Mouse (Mus musculus): Measurements from ENCODE around the gene Shld1.
A peak's percentile ranks its signal among the peaks of the same experiment; 100 is the strongest.

Shld1 gene

DNA sequence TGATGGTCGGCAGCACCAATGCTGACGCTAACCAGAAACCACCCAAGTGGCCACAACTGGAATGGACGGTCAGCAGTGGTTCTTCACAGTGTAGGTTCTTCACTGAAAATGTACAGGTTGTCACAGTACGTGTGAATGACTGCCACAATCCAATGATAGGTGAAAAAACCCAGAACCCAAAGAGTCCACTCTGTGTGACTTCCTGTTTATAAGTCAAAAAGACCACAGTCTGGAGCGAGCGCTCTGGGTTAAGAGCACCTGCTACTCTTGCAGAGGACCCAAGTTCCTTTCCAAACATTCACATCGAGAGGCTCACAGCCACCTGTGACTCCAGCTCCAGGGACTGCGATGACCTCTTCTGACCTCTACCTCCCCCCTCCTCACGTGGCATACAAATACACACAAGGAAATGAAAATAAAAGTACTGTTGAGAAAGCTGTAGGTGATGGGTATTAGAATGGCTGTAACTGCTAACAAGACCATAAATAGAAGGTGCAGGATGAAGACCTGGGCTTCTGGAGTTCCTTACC is 38.7 kb downstream of the Shld1 start:
- no peak for DNase-seq

GRCm38 (mm10) chr2:132726156-132726555 is 39.4 kb downstream of the Shld1 start:
- DNase-seq: no peak

DNA sequence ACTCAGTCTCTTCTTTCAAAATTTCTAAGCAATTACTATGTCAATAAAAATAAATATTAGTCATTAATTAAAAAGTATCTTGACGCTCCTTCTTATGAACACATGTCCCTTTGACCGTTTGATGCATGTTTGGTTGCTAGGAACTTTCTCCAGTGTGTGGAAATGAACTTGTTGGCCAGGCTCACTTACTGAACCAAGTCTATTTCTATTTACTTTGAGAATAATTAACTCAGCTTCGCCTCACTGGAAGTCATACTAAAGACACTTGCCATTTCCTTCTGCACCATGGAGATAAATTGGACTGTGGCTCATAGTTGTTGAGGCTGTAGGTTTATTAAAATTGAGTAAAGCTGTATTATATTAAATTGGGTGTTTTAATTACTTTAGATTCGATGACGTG is 46.2 kb downstream of the Shld1 start:
- DNase-seq: no peak

- no peak for DNase-seq
These were observed 47.2 kb downstream of the Shld1 start for GRCm38 (mm10) chr2:132733603-132734573.

- no peak for DNase-seq
These were observed 52.2 kb downstream of the Shld1 start for GRCm38 (mm10) chr2:132738816-132739432.

DNA sequence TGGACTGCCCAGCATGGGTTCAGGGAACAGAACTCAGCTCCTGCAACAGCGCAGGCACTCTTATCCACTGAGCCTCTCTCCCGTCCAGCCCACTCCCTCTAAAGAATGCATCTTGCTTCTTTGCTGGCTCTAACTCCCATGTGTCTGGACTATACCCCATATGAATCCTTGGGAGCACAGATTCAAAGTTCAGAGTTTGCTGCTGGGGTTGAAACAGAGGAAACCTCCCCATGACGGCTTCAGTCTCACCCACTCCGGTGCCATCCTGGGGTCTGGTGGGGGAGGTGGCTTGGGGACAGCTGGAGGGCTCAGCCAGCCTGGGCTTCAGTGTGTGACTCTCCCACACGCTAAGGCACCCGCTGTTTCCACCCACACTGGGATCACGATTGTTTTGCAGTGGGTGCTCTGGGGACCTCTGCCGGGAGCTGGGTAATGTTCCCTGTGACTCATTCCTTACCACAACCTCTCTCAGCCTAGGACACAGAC is 55.2 kb downstream of the Shld1 start:
- DNase-seq: no peak

GRCm38 (mm10) chr2:132744866-132745265 is 58.1 kb downstream of the Shld1 start:
- no peak for DNase-seq

DNA sequence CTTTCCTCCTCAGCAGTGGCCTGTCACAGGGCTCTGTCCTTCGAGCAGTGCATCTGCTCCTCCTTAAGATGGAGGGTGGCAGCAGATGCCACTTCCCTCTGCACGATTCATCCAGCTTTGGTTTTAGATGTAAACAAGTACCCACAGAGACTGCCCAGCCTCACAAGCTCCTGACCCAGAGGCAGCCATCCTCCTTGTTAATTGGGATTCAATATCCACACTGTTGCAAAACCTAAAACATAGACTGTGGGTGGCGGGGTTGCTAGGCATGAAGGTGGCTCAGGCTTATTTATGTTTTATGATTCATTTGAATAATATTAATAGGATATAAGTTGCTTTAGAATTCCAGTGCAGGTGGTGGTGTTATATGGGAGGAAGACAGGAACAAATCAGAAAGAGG is 59.4 kb downstream of the Shld1 start:
- DNase-seq: no peak

DNA sequence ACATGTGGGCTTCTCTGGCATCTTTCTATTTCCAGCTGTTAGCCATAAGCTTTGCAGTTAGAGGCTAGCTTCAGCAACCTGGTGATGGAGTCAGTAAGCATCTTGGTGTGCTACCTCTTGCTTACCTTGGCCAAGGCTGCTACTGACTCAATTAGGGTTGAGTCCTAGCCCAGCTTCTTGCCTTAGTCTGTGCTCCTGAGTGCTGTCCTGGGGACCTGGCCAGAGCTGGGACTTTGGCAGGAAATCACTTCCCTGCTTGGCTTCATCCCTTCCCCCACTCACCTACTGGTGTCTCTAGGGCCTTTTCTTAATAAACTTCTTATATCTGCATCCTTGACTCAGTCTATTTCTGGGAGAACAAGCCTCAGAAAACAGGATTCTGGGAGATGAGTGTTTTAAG is 64.0 kb downstream of the Shld1 start:
- no peak for DNase-seq

DNA sequence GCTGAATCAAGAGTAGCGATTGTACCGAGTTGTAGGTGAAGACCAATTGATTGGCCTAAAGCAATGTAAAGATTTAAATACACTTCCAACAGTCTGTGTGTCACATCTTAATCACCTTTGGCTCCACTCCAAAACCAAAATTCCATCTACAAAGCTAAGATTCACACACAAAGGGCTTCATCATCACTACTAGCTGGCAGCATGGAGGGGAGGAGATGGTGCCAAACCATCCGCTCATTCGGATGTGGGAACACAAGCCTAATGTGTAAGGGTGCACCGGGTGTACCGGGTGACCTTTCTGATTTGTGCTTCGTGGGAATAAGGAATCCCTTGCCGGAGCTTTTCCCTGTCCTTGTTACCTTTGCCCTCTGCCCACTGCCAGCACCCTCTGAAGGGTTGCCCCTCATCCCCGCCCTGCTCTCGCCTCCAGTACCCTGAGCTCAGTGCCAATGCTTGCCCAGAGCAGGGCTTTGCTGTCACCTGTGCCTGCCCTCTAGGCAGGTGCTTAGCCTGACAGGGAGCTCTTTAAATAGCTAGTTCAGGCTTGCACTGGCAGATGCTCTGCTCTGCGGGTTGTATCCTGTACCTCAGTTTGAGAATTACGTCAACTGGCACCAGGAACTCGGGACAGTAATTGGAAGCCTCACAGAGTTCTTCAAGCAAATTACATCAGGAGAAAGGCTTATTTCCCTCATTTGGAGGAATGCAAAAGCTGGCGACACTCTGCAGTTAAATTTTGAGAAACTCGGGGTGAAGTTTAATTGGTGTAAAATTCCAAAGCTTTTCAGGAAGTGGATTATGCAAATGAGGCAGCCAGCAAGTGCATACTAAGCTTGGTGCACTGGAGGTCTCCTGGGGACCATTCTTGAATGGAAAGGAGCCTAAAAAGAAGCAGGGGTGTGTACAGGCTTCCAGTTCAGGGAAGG is 64.7 kb downstream of the Shld1 start:
- no peak for DNase-seq

GRCm38 (mm10) chr2:132752398-132752797 is 65.7 kb downstream of the Shld1 start:
- DNase-seq: no peak

- DNase-seq: no peak
These were observed 66.4 kb downstream of the Shld1 start for GRCm38 (mm10) chr2:132753137-132753536.

DNA sequence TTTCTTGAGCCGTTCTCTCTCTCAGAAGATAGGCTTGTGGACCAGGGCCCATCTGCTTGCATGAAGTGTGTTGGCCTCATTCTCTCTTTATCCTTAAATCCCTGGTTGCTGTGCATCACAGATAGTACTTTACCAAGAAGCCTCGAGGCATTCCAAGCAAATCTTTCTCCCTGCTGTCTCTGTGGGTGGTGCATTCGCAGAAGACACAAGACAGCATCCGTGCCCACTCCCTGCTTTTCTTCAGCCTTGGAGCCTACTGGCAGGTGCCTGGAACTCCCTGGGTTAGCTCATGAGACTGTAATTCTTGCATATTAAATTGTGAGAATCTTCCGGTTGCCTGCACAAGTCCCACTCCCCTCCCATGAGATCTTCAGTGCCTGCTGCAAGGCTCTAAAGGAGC is 71.2 kb downstream of the Shld1 start:
- no peak for DNase-seq

DNA sequence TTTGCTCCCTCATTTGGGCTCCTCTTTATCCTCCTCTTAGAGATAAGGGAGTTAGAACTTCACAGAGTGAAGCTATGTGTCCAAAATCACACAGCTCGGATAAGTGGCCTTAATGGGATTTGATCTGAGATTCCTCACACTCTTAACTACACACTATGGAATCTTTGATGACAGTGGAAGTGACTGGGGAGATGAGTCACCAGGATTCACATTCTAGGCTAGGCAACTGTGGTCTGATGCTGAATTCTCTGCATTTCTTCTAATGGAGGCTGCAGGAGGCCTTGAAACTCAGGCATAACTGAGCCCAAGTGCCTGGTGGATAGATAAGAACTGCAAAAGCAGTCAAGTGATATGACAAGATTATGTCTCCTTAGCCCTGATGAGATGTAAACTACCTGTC is 84.1 kb downstream of the Shld1 start:
- no peak for DNase-seq

DNA sequence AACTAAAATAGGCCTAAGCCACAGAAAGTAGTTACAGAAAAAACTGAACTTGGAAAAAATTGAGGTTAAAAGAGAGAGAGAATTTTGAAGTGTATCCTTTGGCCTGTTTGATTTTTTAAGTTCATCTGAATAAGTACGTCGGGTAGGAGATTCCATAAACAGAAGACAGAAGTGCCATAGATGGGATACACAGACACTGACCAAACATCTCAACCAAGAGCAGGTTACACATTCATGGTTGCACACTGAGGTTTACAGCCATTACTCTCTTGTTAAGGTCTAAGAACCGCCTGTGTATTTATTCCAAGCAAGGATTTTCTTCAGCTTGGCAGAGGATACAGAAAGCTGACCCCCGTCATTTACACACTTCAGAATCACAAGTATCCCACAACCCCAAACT is 94.2 kb downstream of the Shld1 start, which contains the start of gene Chgb:
Gene Chgb, plus strand, starts transcription at position 301 of the 400 bp plus-strand sequence.
- DNase-seq: no peak

DNA sequence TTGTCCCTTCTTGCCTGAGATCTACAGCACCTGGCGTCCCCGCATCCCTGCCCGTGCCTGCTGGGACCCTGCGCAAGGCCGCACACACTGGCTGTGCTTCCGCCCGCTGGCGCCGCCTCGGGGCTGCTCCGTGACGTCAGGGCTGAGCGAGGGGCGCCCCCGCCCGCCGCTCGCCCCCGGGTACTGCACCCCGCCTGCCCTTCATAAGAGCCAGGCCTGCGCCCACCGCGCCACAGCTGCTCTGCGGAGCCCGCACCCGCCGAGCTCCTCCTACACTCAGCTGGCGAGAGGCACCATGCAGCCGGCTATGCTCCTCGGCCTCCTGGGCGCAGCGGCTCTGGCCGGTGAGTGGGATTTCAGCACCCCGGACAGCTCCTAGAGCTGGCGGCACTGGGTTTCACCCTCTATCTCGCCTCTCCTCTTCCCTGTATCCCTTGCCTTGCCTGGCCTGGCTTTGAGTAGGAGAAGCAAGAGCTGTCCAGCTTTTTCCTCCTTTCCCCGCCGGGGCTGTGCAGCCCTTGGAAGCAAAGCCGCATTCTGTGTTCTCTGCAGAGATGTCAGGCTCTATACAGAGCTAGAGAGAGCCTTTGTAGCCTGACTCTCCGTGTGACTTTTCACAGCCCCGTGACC is 94.8 kb downstream of the Shld1 start:
- peak; percentile 74 for DNase-seq

DNA sequence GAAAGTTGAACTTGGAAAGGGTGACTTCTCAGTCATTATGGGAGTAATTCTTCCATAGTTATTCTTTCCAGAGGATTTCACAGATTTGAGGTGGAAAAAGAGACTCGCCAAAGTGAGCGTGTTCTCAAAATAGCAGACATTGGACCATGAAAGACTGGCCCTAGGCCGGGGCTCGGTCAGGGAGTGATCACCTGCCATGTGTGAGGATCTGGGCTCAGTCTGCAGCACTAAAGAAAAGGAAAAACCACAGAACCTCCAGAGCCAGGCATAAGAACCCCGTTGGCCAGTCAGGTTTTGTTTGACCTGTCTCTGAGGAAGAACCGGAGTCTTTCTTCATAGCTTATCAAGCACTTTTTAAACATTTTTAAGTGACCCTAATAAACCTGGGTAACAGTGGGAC is 97.3 kb downstream of the Shld1 start:
- no peak for DNase-seq

DNA sequence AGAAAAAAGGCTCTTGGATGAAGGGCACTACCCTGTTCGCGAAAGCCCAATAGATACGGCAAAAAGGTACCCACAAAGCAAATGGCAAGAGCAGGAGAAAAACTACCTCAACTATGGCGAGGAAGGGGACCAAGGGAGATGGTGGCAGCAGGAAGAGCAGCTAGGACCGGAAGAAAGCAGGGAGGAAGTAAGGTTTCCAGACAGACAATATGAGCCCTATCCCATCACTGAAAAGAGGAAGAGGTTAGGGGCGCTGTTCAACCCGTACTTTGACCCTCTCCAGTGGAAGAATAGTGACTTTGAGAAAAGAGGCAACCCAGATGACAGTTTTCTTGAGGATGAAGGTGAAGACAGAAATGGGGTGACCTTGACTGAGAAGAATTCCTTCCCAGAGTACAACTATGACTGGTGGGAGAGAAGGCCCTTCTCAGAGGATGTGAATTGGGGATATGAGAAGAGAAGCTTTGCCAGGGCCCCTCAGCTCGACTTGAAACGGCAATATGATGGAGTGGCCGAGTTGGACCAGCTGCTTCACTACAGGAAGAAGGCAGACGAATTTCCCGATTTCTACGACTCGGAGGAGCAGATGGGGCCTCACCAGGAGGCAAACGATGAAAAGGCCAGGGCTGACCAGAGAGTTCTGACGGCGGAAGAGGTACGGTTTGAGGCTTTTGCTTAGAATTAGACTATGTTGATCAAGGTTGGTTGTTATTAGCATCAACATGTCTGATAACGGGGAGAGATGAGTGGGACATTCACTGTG is 106.9 kb downstream of the Shld1 start:
- DNase-seq: no peak

- no peak for DNase-seq
These were observed 107.5 kb downstream of the Shld1 start for GRCm38 (mm10) chr2:132794204-132794586.

All from lung, postnatal 36 days (tissue).